Mouse (Mus musculus): ENCODE data around the gene Vamp2. TPM values are rescaled to one million over a fixed set of nuclear protein-coding genes. Genes with fewer than 3 reads are reported as not detected.
A peak's percentile ranks its signal among the peaks of the same experiment; 100 is the strongest.

Gene Vamp2
- polyA plus RNA-seq, 1 experiment from 2014 or later, result 324 TPM

- no peak for ATAC-seq (ENCODE audit: low FRiP score)
- H3K27me3 ChIP-seq (ENCODE audit: control insufficient read depth, insufficient read depth, low read length), result peaks cover 25% of the 10 kb centered on the region
- H3K36me3 ChIP-seq (replicated peaks; ENCODE audit: control insufficient read depth, insufficient read depth), result no peaks in the 10 kb centered on the region
- H3K4me3 ChIP-seq (replicated peaks; ENCODE audit: low read length), result peak overlapping the region; percentile 64
- peaks cover 24% of the 10 kb centered on the region for H3K4me1 ChIP-seq (replicated peaks; ENCODE audit: control insufficient read depth, insufficient read depth, low read length)
- no peak for DNase-seq (ENCODE audit: low spot score)
- no peaks in the 10 kb centered on the region for H3K9me3 ChIP-seq (ENCODE audit: control insufficient read depth, low read length)
- H3K27ac ChIP-seq, result no peak overlapping the region
- WGBS, result 63% methylated on average over 5 of the region's 5 CpGs
- no peak overlapping the region; the same call in 1 of the 2 replicates for H3K9ac ChIP-seq
- peak overlapping the region; percentile 98 for H3K4me2 ChIP-seq (replicated peaks)
These were observed 28.6 kb downstream of the Vamp2 start for GRCm38 (mm10) chr11:69116843-69117242.

GRCm38 (mm10) chr11:69117737-69118695 lies 29.7 kb downstream of the Vamp2 start:
- Histone ChIP-seq H3K27me3 (ENCODE audit: control insufficient read depth, insufficient read depth, low read length) (peaks cover 25% of the 10 kb centered on the region), H3K9ac (peak overlapping the region; percentile 67), H3K4me1 (replicated peaks; ENCODE audit: control insufficient read depth, insufficient read depth, low read length) (peaks cover 24% of the 10 kb centered on the region), H3K9me3 (ENCODE audit: control insufficient read depth, low read length) (no peaks in the 10 kb centered on the region), H3K36me3 (replicated peaks; ENCODE audit: control insufficient read depth, insufficient read depth) (no peaks in the 10 kb centered on the region), H3K4me3 (replicated peaks; ENCODE audit: low read length) (peak overlapping the region; percentile 64), H3K27ac (peak overlapping the region; percentile 56), H3K4me2 (replicated peaks) (peak overlapping the region; percentile 98)
- DNase-seq (ENCODE audit: low spot score) (peak; percentile 39), ATAC-seq (ENCODE audit: low FRiP score) (no peak)
- under 1% methylated on average over 45 of the region's 45 CpGs for WGBS

- Histone ChIP-seq H3K9me3 (ENCODE audit: control insufficient read depth, low read length) (no peaks in the 10 kb centered on the region), H3K36me3 (replicated peaks; ENCODE audit: control insufficient read depth, insufficient read depth) (no peaks in the 10 kb centered on the region), H3K4me3 (replicated peaks; ENCODE audit: low read length) (peak overlapping the region; percentile 64), H3K27ac (no peak overlapping the region), H3K9ac (peak overlapping the region; percentile 34; the same call in 1 of the 2 replicates), H3K4me1 (replicated peaks; ENCODE audit: control insufficient read depth, insufficient read depth, low read length) (peaks cover 24% of the 10 kb centered on the region), H3K27me3 (ENCODE audit: control insufficient read depth, insufficient read depth, low read length) (peaks cover 25% of the 10 kb centered on the region), H3K4me2 (replicated peaks) (peak overlapping the region; percentile 98)
- DNase-seq (ENCODE audit: low spot score), result peak; percentile 100
- WGBS, result under 1% methylated on average over 15 of the region's 15 CpGs
- ATAC-seq (ENCODE audit: low FRiP score), result no peak
These were observed 30.5 kb downstream of the Vamp2 start for GRCm38 (mm10) chr11:69118765-69119164.

- Histone ChIP-seq H3K9ac (no peak overlapping the region), H3K27me3 (ENCODE audit: control insufficient read depth, insufficient read depth, low read length) (peaks cover 25% of the 10 kb centered on the region), H3K9me3 (ENCODE audit: control insufficient read depth, low read length) (no peaks in the 10 kb centered on the region), H3K36me3 (replicated peaks; ENCODE audit: control insufficient read depth, insufficient read depth) (no peaks in the 10 kb centered on the region), H3K4me1 (replicated peaks; ENCODE audit: control insufficient read depth, insufficient read depth, low read length) (peaks cover 24% of the 10 kb centered on the region), H3K4me2 (replicated peaks) (peak overlapping the region; percentile 98), H3K27ac (no peak overlapping the region), H3K4me3 (replicated peaks; ENCODE audit: low read length) (peak overlapping the region; percentile 64; the same call in 1 of the 2 replicates)
- DNase-seq (ENCODE audit: low spot score) (no peak), ATAC-seq (ENCODE audit: low FRiP score) (no peak)
- 32% methylated on average over 14 of the region's 14 CpGs for WGBS
These were observed 31.3 kb downstream of the Vamp2 start for GRCm38 (mm10) chr11:69119446-69120155.

GRCm38 (mm10) chr11:69120221-69121000 lies 32.1 kb downstream of the Vamp2 start, which contains the start of gene Hes7:
Gene Hes7 (plus strand): TSS chr11:69120404.
- 3% methylated on average over 27 of the region's 27 CpGs for WGBS
- Histone ChIP-seq H3K27me3 (ENCODE audit: control insufficient read depth, insufficient read depth, low read length) (peaks cover 25% of the 10 kb centered on the region), H3K4me2 (replicated peaks) (peak within 1 kb of the TSS; percentile 98), H3K4me1 (replicated peaks; ENCODE audit: control insufficient read depth, insufficient read depth, low read length) (peaks cover 24% of the 10 kb centered on the region), H3K4me3 (replicated peaks; ENCODE audit: low read length) (peak within 1 kb of the TSS; percentile 64), H3K36me3 (replicated peaks; ENCODE audit: control insufficient read depth, insufficient read depth) (no peaks in the 10 kb centered on the region), H3K9ac (peak within 1 kb of the TSS; percentile 51), H3K9me3 (ENCODE audit: control insufficient read depth, low read length) (no peaks in the 10 kb centered on the region), H3K27ac (no peak within 1 kb of the TSS)
- ATAC-seq (ENCODE audit: low FRiP score) (no peak), DNase-seq (ENCODE audit: low spot score) (peak; percentile 28)

- ATAC-seq (ENCODE audit: low FRiP score), result no peak
These were observed 32.9 kb downstream of the Vamp2 start for GRCm38 (mm10) chr11:69121001-69121740.

GRCm38 (mm10) chr11:69121741-69122335 lies 33.5 kb downstream of the Vamp2 start:
- peaks cover 27% of the 10 kb centered on the region for H3K4me1 ChIP-seq (replicated peaks; ENCODE audit: control insufficient read depth, insufficient read depth, low read length)
- H3K9me3 ChIP-seq (ENCODE audit: control insufficient read depth, low read length), result no peaks in the 10 kb centered on the region
- no peaks in the 10 kb centered on the region for H3K36me3 ChIP-seq (replicated peaks; ENCODE audit: control insufficient read depth, insufficient read depth)
- peak overlapping the region; percentile 72 for H3K9ac ChIP-seq
- DNase-seq (ENCODE audit: low spot score) (peak; percentile 25), ATAC-seq (ENCODE audit: low FRiP score) (no peak)
- H3K4me2 ChIP-seq (replicated peaks), result peak overlapping the region; percentile 98
- H3K4me3 ChIP-seq (replicated peaks; ENCODE audit: low read length), result peak overlapping the region; percentile 59
- H3K27ac ChIP-seq, result 0 out of 2 replicates have a peak overlapping the region, but pooled peaks have one; percentile 1
- under 1% methylated on average over 29 of the region's 32 CpGs for WGBS
- H3K27me3 ChIP-seq (ENCODE audit: control insufficient read depth, insufficient read depth, low read length), result peaks cover 19% of the 10 kb centered on the region

More at GRCm38 (mm10) chr11:69121001-69121740, 32.9 kb downstream of the Vamp2 start:
- peak overlapping the region; percentile 51 for H3K9ac ChIP-seq
- H3K27me3 ChIP-seq (ENCODE audit: control insufficient read depth, insufficient read depth, low read length), result peaks cover 19% of the 10 kb centered on the region
- H3K4me2 ChIP-seq (replicated peaks), result peak overlapping the region; percentile 98
- peak; percentile 43 for DNase-seq (ENCODE audit: low spot score)
- peak overlapping the region; percentile 59 for H3K4me3 ChIP-seq (replicated peaks; ENCODE audit: low read length)
- peaks cover 26% of the 10 kb centered on the region for H3K4me1 ChIP-seq (replicated peaks; ENCODE audit: control insufficient read depth, insufficient read depth, low read length)
- under 1% methylated on average over 31 of the region's 33 CpGs for WGBS
- no peaks in the 10 kb centered on the region for H3K9me3 ChIP-seq (ENCODE audit: control insufficient read depth, low read length)
- H3K36me3 ChIP-seq (replicated peaks; ENCODE audit: control insufficient read depth, insufficient read depth), result no peaks in the 10 kb centered on the region
- no peak overlapping the region for H3K27ac ChIP-seq
